Mouse (Mus musculus): Measurements from ENCODE around the gene Slc12a4.

Slc12a4 gene

DNA sequence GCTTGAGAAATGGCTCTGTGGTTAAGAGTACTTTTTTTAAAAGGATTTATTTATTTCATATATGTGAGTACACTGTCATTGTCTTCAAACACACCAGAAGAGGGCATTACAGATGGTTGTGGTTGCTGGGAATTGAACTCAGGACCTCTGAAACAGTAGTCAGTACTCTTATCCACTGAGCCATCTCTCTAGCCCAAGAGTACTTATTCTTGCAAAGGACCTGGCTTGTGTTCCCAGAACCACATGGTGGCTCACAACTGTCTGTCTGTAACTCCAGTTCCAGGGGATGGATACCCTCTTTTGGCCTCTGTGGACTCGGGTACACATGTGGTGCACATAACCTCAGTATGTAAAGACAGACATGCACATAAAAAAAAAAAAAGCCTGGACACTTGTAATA, 3.5 kb upstream of the Slc12a4 start:
- DNase-seq (ENCODE audit: low spot score): no peak

DNA sequence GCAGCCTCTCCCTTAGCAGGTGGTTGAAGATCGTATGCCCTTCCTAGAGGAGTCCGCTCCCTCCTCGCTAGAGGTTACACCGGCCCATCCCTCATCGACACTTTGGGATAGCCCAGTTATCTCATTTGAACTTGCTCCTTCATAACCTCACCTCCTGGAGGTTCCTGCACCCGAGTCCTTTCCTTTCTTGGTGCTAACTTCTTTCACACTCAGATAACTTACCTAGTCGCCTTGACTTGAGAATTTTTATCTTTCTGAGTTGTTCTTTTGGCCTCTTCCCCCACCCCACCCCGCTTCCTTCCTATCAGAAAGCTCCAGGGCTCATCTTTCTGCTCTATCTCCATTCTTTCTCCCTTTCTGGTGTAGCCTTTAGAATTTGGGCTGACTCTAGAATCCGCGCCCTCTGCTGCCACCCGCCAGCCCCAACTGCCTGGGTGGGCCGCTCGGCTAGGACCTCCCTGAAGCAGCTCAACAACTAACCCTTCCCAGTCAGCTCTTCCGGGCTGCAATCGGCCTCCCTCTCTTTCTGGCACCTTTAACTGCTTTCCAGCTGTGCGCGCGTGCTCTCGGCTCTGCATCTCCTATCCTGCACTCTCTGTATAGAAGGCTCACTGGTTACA, 905 bp upstream of the Slc12a4 start:
- no peak for DNase-seq (ENCODE audit: low spot score)

DNA sequence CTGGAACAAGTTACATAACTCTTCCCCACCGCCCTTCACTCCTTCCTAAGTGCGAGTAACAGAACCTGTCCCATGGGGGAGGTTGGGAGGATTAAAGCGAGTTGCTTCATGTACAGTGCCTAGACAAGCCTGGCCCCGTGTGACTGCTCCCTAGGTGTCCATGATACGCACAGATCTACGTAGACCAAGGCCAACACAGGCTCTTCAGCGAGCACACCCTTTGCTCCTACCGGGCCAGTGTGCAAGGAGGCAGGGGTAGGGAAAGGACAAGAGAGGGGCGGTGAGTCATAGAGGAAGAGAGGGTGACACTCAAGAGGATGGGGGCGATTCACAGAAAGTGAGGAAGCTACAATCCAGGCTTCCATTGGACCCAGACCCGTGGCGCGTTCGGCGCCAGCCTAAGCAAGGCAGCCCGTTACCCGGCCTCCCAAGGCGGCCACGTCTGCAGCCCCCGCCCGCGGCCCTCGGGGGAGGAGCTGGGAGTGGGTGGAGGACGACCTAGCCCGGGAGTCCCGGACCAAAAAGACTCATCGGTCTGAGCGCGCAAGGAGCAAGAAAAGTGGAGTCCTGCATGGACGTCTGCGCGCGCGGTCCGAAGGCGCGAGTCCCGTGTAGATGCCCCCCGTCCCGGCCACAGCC, 512 bp downstream of the Slc12a4 start:
- no peak for DNase-seq (ENCODE audit: low spot score)

DNA sequence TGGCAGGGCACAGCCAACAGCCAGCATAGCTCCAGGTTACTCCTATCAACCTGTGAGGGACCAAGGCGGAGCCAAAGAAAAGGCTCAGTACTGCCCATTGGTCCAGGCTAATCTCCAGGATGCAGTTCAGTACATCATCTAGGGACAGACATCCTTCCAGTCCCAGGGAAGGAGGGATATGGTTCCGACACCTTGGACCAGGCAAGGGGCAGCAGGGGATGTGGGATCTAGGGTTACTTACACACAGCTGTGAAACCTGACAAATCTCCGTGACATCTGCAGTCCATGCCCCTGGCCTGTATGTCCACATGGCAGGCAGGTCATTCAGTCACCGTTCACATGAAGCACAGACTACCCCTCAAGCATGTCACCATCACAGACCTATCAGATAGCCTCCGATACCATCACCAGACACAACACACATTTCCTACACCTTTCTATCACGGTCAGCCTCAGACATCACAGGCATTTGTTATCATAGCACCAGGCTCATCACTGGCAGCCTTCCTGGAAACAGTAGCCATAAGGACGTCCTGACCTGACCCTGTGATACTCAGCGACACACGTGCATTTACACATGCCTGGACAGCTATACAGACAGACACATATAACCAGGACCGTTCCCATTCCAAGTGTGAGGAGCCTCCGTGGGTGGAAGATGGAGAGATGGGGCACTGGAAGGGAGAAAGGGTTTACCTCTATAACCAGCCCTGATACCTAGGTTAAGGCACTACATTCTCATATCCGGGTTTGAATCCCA, 1.2 kb downstream of the Slc12a4 start:
- no peak for DNase-seq (ENCODE audit: low spot score)

DNA sequence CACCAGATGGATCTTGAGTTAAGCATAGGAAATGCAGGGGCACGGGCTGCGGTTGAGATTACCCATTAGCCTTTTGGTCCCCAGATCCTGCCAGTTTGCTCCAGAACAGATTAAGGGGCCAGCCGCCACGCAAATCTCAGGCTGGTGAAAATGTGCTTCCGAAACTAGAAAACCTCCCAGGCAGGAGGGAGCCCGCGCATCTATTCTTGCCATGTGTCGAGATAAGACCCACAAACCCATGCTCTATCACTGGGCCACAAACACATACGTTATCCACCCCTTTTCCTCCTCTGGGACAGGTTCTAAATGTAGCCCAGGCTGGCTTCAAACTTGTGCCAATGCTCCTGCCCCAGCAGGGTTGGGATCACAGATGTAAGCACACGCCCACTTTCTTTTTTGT, 4.4 kb downstream of the Slc12a4 start:
- DNase-seq (ENCODE audit: low spot score): no peak

DNA sequence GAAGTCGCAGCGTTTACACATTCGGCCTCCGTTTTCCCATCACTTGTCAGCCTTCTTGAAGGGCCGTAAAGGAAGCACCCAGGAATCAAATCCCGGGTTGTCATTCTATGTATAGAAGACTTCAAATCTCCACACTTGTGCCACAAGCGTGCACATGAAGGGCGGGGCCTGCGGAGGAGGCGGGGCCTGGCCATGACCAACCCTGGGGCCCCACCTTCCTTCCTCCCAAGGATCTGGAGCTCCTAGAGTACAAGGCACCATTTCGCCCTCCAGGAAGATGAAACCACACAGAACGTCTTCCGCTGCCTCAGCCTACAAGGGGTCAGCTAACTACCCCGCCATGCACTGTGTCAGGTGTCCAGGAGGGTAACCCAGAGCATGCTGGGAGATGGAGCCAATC, 4.8 kb downstream of the Slc12a4 start:
- DNase-seq (ENCODE audit: low spot score): no peak

DNA sequence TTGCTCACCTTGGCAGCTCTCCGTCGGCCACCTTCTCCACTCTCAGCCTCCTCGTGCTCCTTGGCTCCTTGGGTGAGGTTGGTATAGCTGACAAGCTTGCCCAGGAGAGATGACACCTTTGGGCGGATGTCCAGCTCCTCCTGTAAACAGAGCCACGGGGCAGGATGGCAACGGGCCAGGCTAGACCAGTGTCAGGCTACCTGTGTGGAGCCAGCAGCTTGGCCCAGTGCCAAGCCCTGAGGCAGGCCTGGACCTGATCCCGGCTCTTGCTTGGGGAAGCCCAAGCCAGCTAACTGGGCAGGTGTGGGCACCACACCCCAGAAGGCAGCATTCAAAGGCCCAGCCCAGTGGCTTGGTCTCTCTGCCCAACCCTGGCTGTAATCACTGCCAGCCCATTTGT, 6.5 kb downstream of the Slc12a4 start:
- no peak for DNase-seq (ENCODE audit: low spot score)

DNA sequence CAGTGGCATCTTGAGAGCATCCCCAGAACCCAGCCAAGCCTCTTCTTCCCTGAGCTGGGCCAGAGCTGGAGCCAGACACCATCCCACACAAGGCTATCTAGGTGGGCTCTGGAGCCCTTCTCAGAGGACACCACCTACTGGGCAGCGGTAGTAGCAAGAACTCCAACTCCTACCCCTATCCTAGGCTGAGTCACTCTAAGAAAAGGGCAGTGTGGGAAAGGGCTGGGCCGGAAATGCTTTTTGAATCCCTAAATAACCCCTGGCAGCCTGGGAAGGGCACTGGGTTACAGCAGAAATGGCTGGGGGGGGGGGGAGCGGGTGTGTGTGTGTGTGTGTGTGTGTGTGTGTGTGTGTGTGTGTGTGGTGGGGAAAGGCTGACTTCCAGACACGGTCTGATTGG, 8.1 kb downstream of the Slc12a4 start:
- no peak for DNase-seq (ENCODE audit: low spot score)

DNA sequence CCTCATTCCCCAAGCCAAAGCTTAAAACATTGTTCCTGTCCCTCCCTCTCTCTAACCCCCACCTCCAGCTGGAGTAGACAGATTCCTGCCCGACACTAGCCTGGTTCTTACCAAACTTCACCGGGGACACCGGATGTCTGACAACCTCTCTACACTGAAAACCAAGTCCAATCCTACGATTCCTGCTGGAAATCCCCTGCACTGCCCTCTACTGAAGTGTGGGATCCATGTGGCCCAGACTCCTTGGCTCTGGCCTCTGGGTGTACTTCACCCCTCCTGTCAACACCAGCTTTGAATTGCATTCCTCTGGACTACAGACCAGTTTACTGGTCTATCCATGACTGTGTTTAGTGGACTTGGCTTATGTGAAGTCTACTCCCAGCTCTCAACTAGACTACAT, 9.3 kb downstream of the Slc12a4 start:
- no peak for DNase-seq (ENCODE audit: low spot score)

DNA sequence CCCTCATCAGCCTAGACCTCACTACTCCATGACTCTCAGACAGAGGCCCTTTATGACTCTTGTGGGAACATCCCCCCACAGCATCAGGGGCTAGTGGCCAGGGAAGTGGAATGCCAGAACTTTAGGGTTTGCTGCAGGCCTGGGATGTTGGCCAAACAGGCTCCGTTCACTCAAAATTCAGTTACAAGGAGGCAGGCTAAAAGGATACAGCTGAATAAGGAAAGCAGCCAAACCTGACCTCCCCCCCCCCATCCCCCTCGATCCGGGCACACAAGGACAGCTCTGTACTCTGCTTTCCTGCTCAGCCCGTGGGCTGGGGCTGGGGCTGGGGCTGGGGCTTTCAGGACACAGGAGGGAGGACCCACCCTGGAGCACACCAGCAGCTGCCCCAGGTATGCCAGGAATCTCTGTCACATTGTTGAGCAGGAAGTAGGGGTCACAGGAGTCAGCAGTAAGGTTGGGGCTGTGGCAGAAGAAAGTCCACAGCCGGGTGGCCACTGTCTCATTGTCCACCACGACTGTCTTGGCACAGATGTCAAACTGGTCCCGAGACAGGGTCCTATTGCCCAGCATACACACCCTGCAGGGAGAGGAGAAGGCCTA, 14.7 kb downstream of the Slc12a4 start:
- DNase-seq (ENCODE audit: low spot score): peak; percentile 62

DNA sequence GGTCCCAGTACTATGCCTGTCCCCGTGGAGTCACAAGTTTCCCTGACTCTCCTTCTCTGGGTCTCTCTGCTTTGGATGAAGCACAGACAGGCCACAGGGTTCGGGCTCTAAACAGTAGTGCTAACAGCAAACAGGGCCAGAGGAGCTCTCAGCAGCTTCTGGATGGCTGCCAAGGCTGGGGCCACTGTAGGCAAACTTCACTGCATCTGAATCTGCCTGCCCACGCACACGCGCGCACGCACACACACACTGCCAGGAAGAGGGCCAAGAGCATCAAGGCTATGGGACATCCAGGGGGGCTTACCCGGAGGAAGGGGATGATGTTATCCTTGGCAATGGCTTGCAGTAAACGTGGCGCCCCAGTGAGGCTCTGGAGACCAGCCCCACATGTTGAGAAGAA, 16.5 kb downstream of the Slc12a4 start:
- DNase-seq (ENCODE audit: low spot score): peak; percentile 54

DNA sequence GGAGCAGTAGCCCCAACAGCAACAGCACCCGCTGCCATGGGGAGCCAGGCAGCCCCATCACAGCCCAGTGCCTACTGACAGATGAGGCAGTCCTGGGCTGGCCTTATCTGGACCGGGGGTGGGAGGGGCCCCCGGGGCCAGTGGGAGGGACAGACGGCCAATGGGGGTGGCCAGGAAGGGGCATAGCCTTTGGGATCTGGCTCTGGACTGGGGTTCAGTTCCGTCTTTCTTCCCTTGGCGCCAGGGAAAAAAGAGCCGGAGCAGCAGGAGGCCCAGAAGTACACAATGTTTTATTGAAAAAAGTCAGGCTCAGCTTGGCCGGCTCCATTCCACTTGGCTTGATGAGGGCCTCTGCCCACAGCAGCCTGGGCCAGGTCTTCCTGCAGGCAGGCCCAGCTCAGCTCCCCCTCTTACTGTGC, 22.6 kb downstream of the Slc12a4 start, which contains the start of gene Lcat:
Lcat (minus strand) TSS at position 62 of the 419 bp plus-strand sequence.
- DNase-seq (ENCODE audit: low spot score): peak; percentile 53

DNA sequence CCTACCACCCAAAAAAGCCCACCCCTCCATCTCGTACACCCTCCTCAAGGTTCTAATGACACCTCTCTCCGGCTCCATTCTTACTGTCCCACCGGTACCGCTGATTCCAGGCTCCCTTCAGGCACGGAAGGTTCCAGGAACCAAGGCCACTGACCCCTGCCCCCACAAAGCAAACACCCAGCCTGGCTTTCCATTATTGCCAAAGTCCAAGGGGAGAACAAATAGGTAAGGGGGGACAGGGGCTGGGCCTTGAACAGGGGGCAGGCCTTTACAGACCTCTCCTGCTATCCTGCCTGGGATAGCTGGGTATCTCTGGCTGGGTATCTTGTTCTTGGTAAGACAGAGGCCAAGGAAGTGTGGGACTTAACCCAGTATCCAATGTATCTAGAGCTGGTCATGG, 23.4 kb downstream of the Slc12a4 start:
- DNase-seq (ENCODE audit: low spot score): no peak

DNA sequence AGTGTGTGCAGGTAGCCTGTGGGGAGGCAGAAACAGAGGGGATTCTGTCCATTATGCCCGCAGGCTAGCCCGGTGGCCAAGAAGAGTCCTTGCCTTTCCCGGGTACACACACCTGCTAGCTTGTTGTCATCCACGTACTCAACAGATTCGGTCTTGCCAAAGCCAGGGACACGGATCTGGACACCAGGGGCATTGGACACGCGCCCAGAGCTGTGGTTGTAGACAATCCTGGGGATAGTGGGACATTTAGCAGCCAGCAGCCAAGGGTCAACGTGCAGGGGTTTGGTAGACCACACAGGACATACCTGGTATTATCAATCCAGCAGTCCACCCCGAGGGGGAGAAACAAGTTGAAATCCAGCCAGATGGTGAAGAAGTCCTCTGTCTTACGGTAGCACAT, 23.9 kb downstream of the Slc12a4 start:
- DNase-seq (ENCODE audit: low spot score): no peak

DNA sequence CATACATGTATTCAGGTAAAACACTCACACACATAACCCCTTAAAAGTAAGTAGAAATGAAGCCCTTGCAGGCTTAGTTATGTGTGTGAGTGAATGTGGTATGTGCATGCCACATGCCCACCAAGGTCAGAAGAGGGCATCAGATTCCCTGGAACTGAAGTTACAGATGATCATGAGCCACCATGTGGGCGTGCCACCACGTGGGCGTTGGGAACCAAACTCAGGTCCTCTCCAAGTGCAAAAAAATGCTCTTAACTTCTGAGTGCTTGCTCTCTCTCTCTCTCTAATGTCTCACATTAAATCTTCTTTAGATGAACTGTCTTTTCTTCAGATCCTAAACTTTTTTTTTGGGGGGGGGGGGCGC, 27.6 kb downstream of the Slc12a4 start, which contains the start of gene Psmb10:
Psmb10 (minus strand) TSS at position 139 of the 364 bp plus-strand sequence.
- no peak for DNase-seq (ENCODE audit: low spot score)

DNA sequence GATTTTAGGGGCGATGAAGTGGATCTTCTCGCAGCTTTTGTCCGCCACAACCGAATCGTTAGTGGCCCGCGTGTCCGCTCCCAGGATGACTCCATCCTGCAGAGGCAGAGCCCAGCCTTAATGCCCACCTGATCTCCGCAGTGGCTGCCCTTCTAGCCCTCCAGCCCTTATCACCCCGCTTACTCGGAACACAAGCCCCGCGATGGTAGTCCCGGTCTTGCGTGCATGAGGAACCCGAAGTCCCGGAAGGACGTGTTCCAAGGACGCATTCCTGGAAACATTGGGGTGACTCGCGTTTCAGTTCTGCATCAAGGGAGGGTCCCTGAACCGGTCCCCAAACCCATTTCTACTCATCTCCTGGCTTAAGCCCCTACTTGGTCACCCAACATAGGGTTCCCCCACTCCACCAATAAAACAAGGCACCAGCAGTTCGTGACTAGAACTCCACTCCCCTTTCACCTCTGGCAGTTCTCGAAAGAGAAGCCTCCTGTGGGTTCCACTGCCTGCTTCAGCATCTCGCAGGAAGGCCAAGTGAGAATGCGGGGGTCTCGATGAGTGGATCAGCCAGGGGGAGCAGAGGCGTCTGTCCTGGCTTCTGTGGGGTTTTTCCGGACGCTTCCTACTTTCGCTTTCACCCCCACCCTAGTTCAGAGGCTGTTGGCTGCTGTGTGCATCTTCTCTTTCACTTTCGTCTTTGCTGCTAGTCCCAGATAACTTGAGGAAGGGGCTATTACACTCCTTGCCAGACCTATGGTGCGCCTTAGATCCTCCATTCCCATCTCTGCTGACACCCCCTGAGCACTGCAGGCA, 28.2 kb downstream of the Slc12a4 start:
- peak; percentile 57 for DNase-seq (ENCODE audit: low spot score)

DNA sequence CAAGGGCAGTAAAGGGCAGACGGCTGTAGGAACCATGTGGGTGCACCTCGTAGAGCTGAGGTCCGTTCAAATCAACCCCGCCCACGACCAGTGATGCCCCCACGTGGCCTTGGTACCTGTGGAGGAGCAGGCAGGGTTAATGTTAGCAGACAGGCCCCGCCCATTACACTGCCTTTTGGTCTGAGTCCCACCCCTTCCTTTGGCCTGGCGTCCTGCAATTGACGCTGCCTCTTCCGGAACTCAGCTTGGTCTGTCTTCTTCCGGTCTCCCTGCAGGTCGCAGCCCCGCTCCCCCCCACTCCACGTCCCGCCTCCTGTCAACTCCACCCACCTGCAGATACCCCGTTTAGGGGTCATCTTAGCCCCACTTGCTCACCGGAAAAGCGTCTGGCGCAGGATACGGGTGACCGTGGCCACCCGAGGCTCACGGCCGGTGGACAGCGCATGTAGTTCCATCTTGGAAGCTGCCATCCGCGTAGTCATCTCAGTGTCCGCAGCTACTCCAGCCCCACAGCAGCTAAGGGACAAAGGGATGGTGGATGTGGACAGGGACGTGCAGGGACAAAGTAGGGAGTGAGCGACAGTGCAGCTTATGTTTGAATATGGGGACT, 28.9 kb downstream of the Slc12a4 start:
- DNase-seq (ENCODE audit: low spot score): peak; percentile 89

DNA sequence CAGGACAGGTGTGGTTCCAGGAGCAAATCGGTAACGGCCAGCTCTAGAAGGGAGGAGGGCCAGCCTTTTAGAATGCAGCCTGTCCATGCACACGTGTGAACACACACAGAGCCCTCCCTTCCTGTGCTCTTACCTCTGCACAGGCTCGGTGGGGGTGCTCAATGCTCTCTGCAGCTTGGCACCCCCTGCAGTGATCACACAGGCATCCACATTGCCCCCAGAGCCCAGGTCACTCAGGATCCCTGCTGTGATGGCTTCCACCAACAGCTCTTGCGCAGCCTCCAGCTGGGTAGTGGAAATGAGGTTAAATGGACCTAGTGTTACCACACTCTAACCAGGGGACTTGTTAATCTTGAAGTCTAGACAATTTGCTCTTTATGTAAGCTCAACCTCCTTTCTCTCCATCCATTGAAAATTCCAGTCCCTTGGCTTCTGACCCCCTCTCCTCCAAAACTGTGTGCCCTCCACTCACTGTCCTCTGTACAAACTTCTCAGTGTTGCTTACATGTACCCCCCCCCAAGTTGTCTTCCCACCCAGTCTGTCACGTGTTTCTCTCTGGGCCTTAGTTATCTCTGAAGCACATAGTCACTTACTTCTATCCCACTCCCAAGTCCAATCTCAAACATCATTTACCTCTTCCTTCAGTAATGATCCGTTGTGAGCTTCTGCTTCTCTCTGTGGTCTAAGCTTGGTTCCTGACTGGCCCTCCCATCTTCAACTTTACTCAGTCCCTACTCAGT, 29.9 kb downstream of the Slc12a4 start:
- no peak for DNase-seq (ENCODE audit: low spot score)

DNA sequence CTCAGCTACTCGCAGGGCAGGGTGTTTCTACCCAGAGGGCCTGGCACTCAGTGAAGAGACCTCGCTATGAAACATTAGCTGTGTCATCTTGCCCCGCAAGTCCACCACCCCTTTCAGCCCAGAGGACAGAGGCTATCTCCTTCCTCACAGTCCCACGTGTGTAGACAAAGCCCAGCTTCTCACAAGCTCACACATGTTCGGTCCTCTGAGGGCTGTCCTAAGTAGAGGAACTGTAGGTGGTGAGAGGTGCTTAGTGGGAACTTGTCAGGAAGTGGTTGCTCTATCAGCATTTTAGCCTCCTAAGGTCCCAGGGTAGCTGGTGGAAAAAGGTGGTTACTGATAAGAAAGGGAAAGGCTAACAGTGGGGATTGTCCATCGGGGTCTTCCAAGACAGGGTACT, 30.8 kb downstream of the Slc12a4 start:
- DNase-seq (ENCODE audit: low spot score): no peak

DNA sequence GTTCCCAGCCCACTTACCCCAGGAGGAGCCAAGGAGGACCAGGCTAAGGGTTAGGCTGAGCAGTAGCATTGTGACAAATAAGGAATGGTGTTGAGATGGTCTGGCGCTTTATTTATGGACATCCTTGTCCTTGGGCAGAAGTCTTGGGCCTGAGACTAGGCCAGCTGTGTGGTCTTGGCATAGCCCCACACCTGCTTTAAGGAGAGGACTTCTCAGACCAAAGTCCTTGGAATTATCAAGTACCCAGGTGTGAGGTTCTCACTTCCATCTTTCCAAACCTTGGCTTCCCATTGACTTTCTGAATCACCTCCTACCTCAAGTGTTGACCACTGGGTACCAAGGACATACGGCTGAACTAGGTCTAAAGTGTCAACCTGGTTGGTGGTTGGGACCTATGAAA, 32.1 kb downstream of the Slc12a4 start, which contains the start of gene Ctrl:
Ctrl (minus strand) TSS at position 101 of the 400 bp plus-strand sequence.
- no peak for DNase-seq (ENCODE audit: low spot score)

DNA sequence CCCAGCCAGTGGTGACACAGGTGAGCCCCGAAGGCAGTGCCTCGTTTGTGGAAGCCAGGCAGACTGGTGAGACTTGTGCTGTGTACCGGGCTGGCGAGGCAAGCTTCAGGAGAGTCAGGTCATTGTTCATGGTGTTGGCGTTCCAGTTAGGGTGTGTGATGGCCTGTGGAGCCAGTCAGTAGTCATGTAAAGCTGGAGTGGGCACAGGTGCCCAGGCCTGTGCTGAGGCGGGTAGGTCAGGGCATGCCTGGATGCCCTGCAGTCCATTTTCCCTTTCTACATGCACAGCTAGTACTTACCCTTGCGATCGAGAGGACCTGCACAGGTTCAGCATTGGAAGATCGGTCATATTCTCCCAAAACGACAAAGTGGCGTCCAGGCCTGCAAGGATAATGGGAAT, 33.4 kb downstream of the Slc12a4 start:
- DNase-seq (ENCODE audit: low spot score): no peak

Data from layer of hippocampus, adult 11-12 months (tissue).